Mouse (Mus musculus): Measurements from ENCODE around the gene Umad1. TPM values are rescaled to one million over a fixed set of nuclear protein-coding genes. Genes with fewer than 3 reads are reported as not detected.

Umad1 gene
- total and polyA plus RNA-seq, 3 experiments: 7.6 to 17.5 (median 10.0) TPM

GRCm38 (mm10) chr6:8408332-8408731 is 149.2 kb downstream of the Umad1 start:
- Histone ChIP-seq H3K4me2 (ENCODE audit: insufficient read depth, low read depth, poor library complexity, severe bottlenecking) (no peak overlapping the region), H3K27ac (ENCODE audit: insufficient read depth, low read depth) (no peak overlapping the region), H3K9ac (ENCODE audit: insufficient read depth, low read depth) (no peak overlapping the region), H3K27me3 (replicated peaks) (no peaks in the 10 kb centered on the region), H3K4me1 (ENCODE audit: control insufficient read depth in 1 of 2, insufficient read depth in 2 of 2) (peaks cover 2 to 12% of the 10 kb centered on the region in 2 experiments; a peak in 2 of 4 replicates), H3K9me3 (replicated peaks; ENCODE audit: low read length) (no peaks in the 10 kb centered on the region), H3K4me3 (replicated peaks in 1 of 3; ENCODE audit: low read depth in 2 of 3, low read length in 2 of 3, poor library complexity in 1 of 3) (no peak overlapping the region), H3K36me3 (replicated peaks in 1 of 2; ENCODE audit: control insufficient read depth in 1 of 2, insufficient read depth in 1 of 2, low read length in 1 of 2) (no peaks in the 10 kb centered on the region), H3K79me2 (replicated peaks; ENCODE audit: control insufficient read depth, extremely low read depth, insufficient read depth, poor library complexity, severe bottlenecking) (0 out of 2 replicates have a peak, but pooled peaks cover 2% of the 10 kb centered on the region)
- TF ChIP-seq TCF12 (IDR thresholded peaks at IDR 0.05; ENCODE audit: low read depth, low read length): no peak
- TF ChIP-seq EP300 (IDR thresholded peaks at IDR 0.05; ENCODE audit: low read length): no peak
- TF ChIP-seq MEF2A (IDR thresholded peaks at IDR 0.05; ENCODE audit: borderline replicate concordance, low read depth, low read length): no peak
- TF ChIP-seq USF1 (IDR thresholded peaks at IDR 0.05; ENCODE audit: low read depth, low read length): no peak
- no peak for TF ChIP-seq ZKSCAN1 (IDR thresholded peaks at IDR 0.05; ENCODE audit: borderline replicate concordance, low read depth, low read length)
- TF ChIP-seq MAX (IDR thresholded peaks at IDR 0.05; ENCODE audit: low read length): no peak
- no peak for DNase-seq (ENCODE audit: extremely low read depth)
- in situ Hi-C loops (cut with MboI; ENCODE audit: low pct_ligation_motif_present, low pct_unique_long_range_greater_than_20kb, low sequenced_read_pairs) (no loop called here), dilution Hi-C loops (cut with MboI; ENCODE audit: extremely low pct_ligation_motif_present, extremely low pct_unique_long_range_greater_than_20kb, low sequenced_read_pairs) (no loop called here)

GRCm38 (mm10) chr6:8409865-8410264 is 150.8 kb downstream of the Umad1 start:
- in situ Hi-C loops (cut with MboI; ENCODE audit: low pct_ligation_motif_present, low pct_unique_long_range_greater_than_20kb, low sequenced_read_pairs): no loop called here
- dilution Hi-C loops (cut with MboI; ENCODE audit: extremely low pct_ligation_motif_present, extremely low pct_unique_long_range_greater_than_20kb, low sequenced_read_pairs): no loop called here
- DNase-seq (ENCODE audit: extremely low read depth): no peak
- H3K9ac ChIP-seq (ENCODE audit: insufficient read depth, low read depth): no peak overlapping the region
- H3K9me3 ChIP-seq (replicated peaks; ENCODE audit: low read length): no peaks in the 10 kb centered on the region
- 0 out of 2 replicates have a peak, but pooled peaks cover 2% of the 10 kb centered on the region for H3K79me2 ChIP-seq (replicated peaks; ENCODE audit: control insufficient read depth, extremely low read depth, insufficient read depth, poor library complexity, severe bottlenecking)
- H3K27me3 ChIP-seq (replicated peaks): no peaks in the 10 kb centered on the region
- peaks cover 2 to 21% of the 10 kb centered on the region in 2 experiments; a peak in 2 of 4 replicates for H3K4me1 ChIP-seq (ENCODE audit: control insufficient read depth in 1 of 2, insufficient read depth in 2 of 2)
- no peak overlapping the region for H3K4me3 ChIP-seq (replicated peaks in 1 of 3; ENCODE audit: low read depth in 2 of 3, low read length in 2 of 3, poor library complexity in 1 of 3)
- H3K27ac ChIP-seq (ENCODE audit: insufficient read depth, low read depth): no peak overlapping the region
- no peaks in the 10 kb centered on the region for H3K36me3 ChIP-seq (replicated peaks in 1 of 2; ENCODE audit: control insufficient read depth in 1 of 2, insufficient read depth in 1 of 2, low read length in 1 of 2)
- no peak overlapping the region for H3K4me2 ChIP-seq (ENCODE audit: insufficient read depth, low read depth, poor library complexity, severe bottlenecking)
- TF ChIP-seq PAX5 (IDR thresholded peaks at IDR 0.05; ENCODE audit: low read length) (no peak), MXI1 (IDR thresholded peaks at IDR 0.05; ENCODE audit: low read depth, low read length) (no peak), EP300 (IDR thresholded peaks at IDR 0.05; ENCODE audit: low read length) (no peak), NRF1 (IDR thresholded peaks at IDR 0.05; ENCODE audit: low read depth, low read length) (no peak), HCFC1 (IDR thresholded peaks at IDR 0.05; ENCODE audit: low read depth, low read length) (no peak), KAT2A (IDR thresholded peaks at IDR 0.05; ENCODE audit: insufficient replicate concordance, low read length) (no peak), ETS1 (conservative IDR thresholded peaks at IDR 0.05; ENCODE audit: low read depth, low read length) (no peak), MAFK (IDR thresholded peaks at IDR 0.05; ENCODE audit: insufficient replicate concordance, low read length) (no peak), BHLHE40 (IDR thresholded peaks at IDR 0.05; ENCODE audit: low read depth, low read length) (no peak), RCOR1 (conservative IDR thresholded peaks at IDR 0.05; ENCODE audit: low read depth, low read length) (no peak), POLR2AphosphoS2 (IDR thresholded peaks at IDR 0.05; ENCODE audit: low read depth, low read length) (no peak), GABPA (IDR thresholded peaks at IDR 0.05; ENCODE audit: insufficient replicate concordance, low read depth, low read length) (no peak), MEF2A (IDR thresholded peaks at IDR 0.05; ENCODE audit: borderline replicate concordance, low read depth, low read length) (no peak), USF2 (conservative IDR thresholded peaks at IDR 0.05; ENCODE audit: low read depth, low read length) (no peak), CHD2 (IDR thresholded peaks at IDR 0.05; ENCODE audit: low read length) (no peak), JUND (conservative IDR thresholded peaks at IDR 0.05; ENCODE audit: low read depth, low read length) (no peak), POLR2A (IDR thresholded peaks at IDR 0.05; ENCODE audit: low read depth, low read length) (no peak)

All from CH12.LX (cell line).